Mouse (Mus musculus) erythroblast, embryonic 14.5 days (primary cell): ENCODE data around the gene Ninj2.
A peak's percentile ranks its signal among the peaks of the same experiment; 100 is the strongest.

Experiments
- GATA1 ChIP-seq: IDR thresholded peaks from 2 replicates; pipeline ENCODE4 v1.6.1; 2012; ENCODE audit warnings: low read length, inconsistent platforms, mixed read lengths
- TAL1 ChIP-seq: IDR thresholded peaks from 3 replicates; pipeline ENCODE4 v1.6.1; 2012; ENCODE audit warnings: low read length, inconsistent platforms, mixed read lengths

GRCm38 (mm10) chr6:120174602-120175115, 81.5 kb downstream of the Ninj2 start:
- TF ChIP-seq GATA1 (peak; percentile 45; the same call in 1 of the 2 replicates), TAL1 (peak; percentile 92)
